In the genomic region with DNA sequence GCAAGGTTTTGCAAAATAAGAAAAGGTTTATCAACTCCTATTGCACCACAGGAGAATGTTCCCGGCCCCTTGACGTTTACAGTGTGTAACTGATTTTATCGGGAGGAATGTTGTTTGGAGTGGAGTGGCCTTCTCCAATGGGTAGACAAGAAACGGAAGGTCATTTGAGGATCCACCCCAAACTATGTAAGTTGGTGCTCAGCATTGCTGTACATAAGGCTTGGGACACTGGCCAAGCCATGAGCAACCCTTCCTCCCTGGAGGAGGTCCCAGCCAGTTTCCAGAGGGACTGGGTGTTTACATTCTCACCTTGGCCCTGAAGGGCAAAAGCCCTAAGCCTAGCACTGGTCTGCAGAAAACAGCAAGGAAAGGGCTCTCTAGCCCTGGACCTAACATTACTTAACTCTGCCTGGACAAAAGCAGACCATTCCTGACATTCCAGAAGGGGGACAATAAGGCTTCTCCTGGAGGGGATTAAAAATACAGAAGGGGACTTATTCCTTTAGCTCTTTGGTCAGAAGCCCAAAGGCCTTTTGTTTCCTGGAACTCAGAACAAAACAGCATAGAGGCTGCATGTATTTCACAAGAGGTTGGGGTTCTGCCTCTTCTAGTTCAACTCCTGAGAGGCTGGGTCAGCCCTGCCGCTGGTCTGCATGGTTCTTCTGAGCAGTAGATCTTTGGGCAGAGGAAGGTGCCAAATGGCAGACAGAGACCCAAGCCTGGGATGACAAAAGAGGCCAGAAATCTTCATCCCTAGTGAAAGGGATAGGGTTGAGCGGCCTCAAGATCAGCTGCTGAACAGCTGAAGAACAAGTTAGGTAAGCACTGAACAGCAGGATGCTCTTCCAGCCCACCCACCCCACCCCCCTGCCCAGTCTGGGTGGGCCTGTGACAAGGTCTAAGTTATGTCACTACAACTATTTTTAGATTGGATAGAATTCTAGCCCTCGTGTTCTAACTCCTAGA, we compare ENCODE assay signal across 10 mouse cellular contexts. TPM values are rescaled to one million over a fixed set of nuclear protein-coding genes. Genes with fewer than 3 reads are reported as not detected.
DNase-seq lines count a peak whose midpoint lies in the region; ATAC-seq lines count a peak whose summit lies in the region.
"Had no signal": no experiment of that assay in that cellular context is flagged by ENCODE, and none has a peak within 500 bp of the region (broad histone marks: within the 10 kb centered on the region; RNA-seq: fewer than 3 reads in every experiment).

No protein-coding gene starts in this region.

- H3K4me2 ChIP-seq in midbrain, embryonic 12.5 days (replicated peaks) = no peak overlapping the region
- no peak overlapping the region for H3K4me2 ChIP-seq in midbrain, embryonic 14.5 days (ENCODE audit: low read length)
- H3K4me2 ChIP-seq in kidney, embryonic 15.5 days = no peak overlapping the region
- H3K4me2 ChIP-seq in stomach, embryonic 16.5 days (ENCODE audit: low read depth, low read length) = no peak overlapping the region
- H3K4me2 ChIP-seq: embryonic facial prominence, embryonic 13.5 days had no signal

- peak; percentile 33 to 69 for DNase-seq in adrenal gland, adult (ENCODE audit: inconsistent age in 2 of 2, low spot score in 1 of 2)
- no peak for DNase-seq in adrenal gland, adult 18-20 months (ENCODE audit: low spot score in 2 of 2)
- no peak for DNase-seq in midbrain, embryonic 14.5 days
- DNase-seq in thymus, postnatal 0 days (ENCODE audit: low spot score) = no peak
- DNase-seq in cerebellum, adult 8-10 months = no peak
- DNase-seq: right cerebral cortex, adult 18-20 months had no signal

- H3K9ac ChIP-seq in midbrain, embryonic 12.5 days (replicated peaks) = no peak overlapping the region
- no peak overlapping the region for H3K9ac ChIP-seq in midbrain, embryonic 14.5 days (replicated peaks; ENCODE audit: low read length)
- no peak overlapping the region for H3K9ac ChIP-seq in kidney, embryonic 15.5 days
- no peak overlapping the region for H3K9ac ChIP-seq in stomach, embryonic 16.5 days (ENCODE audit: low read length)
- H3K9ac ChIP-seq: embryonic facial prominence, embryonic 13.5 days had no signal

- WGBS in midbrain, embryonic 12.5 days = 73% methylated on average over 7 of the region's 7 CpGs
- 79% methylated on average over 7 of the region's 7 CpGs for WGBS in midbrain, embryonic 14.5 days
- WGBS in kidney, embryonic 15.5 days = 68% methylated on average over 7 of the region's 7 CpGs
- WGBS in stomach, embryonic 16.5 days = 54% methylated on average over 7 of the region's 7 CpGs

- no peak overlapping the region for H3K4me3 ChIP-seq in midbrain, embryonic 12.5 days
- H3K4me3 ChIP-seq in midbrain, embryonic 14.5 days (replicated peaks; ENCODE audit: low read depth, low read length) = no peak overlapping the region
- no peak overlapping the region for H3K4me3 ChIP-seq in kidney, embryonic 15.5 days (replicated peaks)
- no peak overlapping the region for H3K4me3 ChIP-seq in stomach, embryonic 16.5 days (replicated peaks; ENCODE audit: low read length)
- H3K4me3 ChIP-seq: embryonic facial prominence, embryonic 13.5 days had no signal

- 0 out of 2 replicates have a peak overlapping the region, but pooled peaks have one; percentile 2 for H3K27ac ChIP-seq in midbrain, embryonic 12.5 days (replicated peaks)
- H3K27ac ChIP-seq in midbrain, embryonic 14.5 days (replicated peaks; ENCODE audit: low read depth, low read length) = no peak overlapping the region
- peak overlapping the region; percentile 51; the same call in 1 of the 2 replicates for H3K27ac ChIP-seq in kidney, embryonic 15.5 days
- H3K27ac ChIP-seq in stomach, embryonic 16.5 days (ENCODE audit: low read length) = peak overlapping the region; percentile 52
- H3K27ac ChIP-seq: embryonic facial prominence, embryonic 13.5 days had no signal

- ATAC-seq in midbrain, embryonic 12.5 days (ENCODE audit: low FRiP score, low read depth) = no peak
- no peak for ATAC-seq in midbrain, embryonic 14.5 days (ENCODE audit: low FRiP score, low TSS enrichment)
- no peak for ATAC-seq in kidney, embryonic 15.5 days (replicated peaks; ENCODE audit: low FRiP score)
- 0 out of 2 replicates have a peak, but pooled peaks have one; percentile 17 for ATAC-seq in stomach, embryonic 16.5 days (ENCODE audit: insufficient read depth, low FRiP score)

- H3K4me1 ChIP-seq in midbrain, embryonic 12.5 days = peaks cover 15% of the 10 kb centered on the region
- H3K4me1 ChIP-seq in midbrain, embryonic 14.5 days (ENCODE audit: control insufficient read depth, insufficient read depth, low read length) = peaks cover 5% of the 10 kb centered on the region; the same call in 1 of the 2 replicates
- H3K4me1 ChIP-seq in kidney, embryonic 15.5 days = peaks cover 18% of the 10 kb centered on the region
- peaks cover 7% of the 10 kb centered on the region for H3K4me1 ChIP-seq in stomach, embryonic 16.5 days (ENCODE audit: control insufficient read depth, insufficient read depth, low read length)

- no peaks in the 10 kb centered on the region for H3K36me3 ChIP-seq in midbrain, embryonic 12.5 days
- H3K36me3 ChIP-seq in midbrain, embryonic 14.5 days (ENCODE audit: control insufficient read depth, insufficient read depth, low read length) = no peaks in the 10 kb centered on the region
- H3K36me3 ChIP-seq in kidney, embryonic 15.5 days = no peaks in the 10 kb centered on the region
- H3K36me3 ChIP-seq in stomach, embryonic 16.5 days (ENCODE audit: control insufficient read depth, insufficient read depth, low read length) = no peaks in the 10 kb centered on the region
- H3K36me3 ChIP-seq: embryonic facial prominence, embryonic 13.5 days had no signal

- H3K9me3 ChIP-seq in midbrain, embryonic 12.5 days = no peaks in the 10 kb centered on the region
- no peaks in the 10 kb centered on the region for H3K9me3 ChIP-seq in midbrain, embryonic 14.5 days (ENCODE audit: control insufficient read depth, low read length)
- H3K9me3 ChIP-seq in kidney, embryonic 15.5 days (replicated peaks) = no peaks in the 10 kb centered on the region
- no peaks in the 10 kb centered on the region for H3K9me3 ChIP-seq in stomach, embryonic 16.5 days (replicated peaks; ENCODE audit: control insufficient read depth, low read length)
- H3K9me3 ChIP-seq: embryonic facial prominence, embryonic 13.5 days had no signal

- H3K27me3 ChIP-seq in midbrain, embryonic 12.5 days = no peaks in the 10 kb centered on the region
- no peaks in the 10 kb centered on the region for H3K27me3 ChIP-seq in midbrain, embryonic 14.5 days (ENCODE audit: control insufficient read depth, insufficient read depth, low read length)
- no peaks in the 10 kb centered on the region for H3K27me3 ChIP-seq in kidney, embryonic 15.5 days
- H3K27me3 ChIP-seq in stomach, embryonic 16.5 days (ENCODE audit: control insufficient read depth, insufficient read depth, low read length) = no peaks in the 10 kb centered on the region
- H3K27me3 ChIP-seq: embryonic facial prominence, embryonic 13.5 days had no signal

RNA-seq across cellular contexts. Expression of a gene that starts 7.5 kb away (rescaled TPM):
- total RNA-seq in adrenal gland, adult 18-20 months (2021) = 10 to 100 TPM; 41.2 to 56.9 TPM
- 34.1 and 39.9 TPM in 2 replicates for polyA plus RNA-seq in midbrain, embryonic 12.5 days (2016; fragmentation: Nextera tagmentation; extraction: Ambion mirVana)
- 8.9 and 15.9 TPM in 2 replicates for polyA plus RNA-seq in midbrain, embryonic 14.5 days (2014; fragmentation: Nextera tagmentation; extraction: Ambion mirVana)
- 18.4 and 19.9 TPM in 2 replicates for polyA plus RNA-seq in kidney, embryonic 15.5 days (2015; fragmentation: Nextera tagmentation; extraction: Ambion mirVana)
- 13.8 and 16.1 TPM in 2 replicates for polyA plus RNA-seq in stomach, embryonic 16.5 days (2015; fragmentation: Nextera tagmentation; extraction: Ambion mirVana)
- 15.3 and 17.1 TPM in 2 replicates for polyA plus RNA-seq in thymus, postnatal 0 days (2015; fragmentation: Nextera tagmentation; extraction: Ambion mirVana)

Comparison
In these comparisons a context has a peak if more than half of its experiments do, and no peak if none do; other contexts are left out.
1. DNase-seq: peak in adrenal gland, adult (2 of 2); none in adrenal gland, adult 18-20 months (0 of 2), midbrain, embryonic 14.5 days (single experiment), thymus, postnatal 0 days (single experiment) and cerebellum, adult 8-10 months (single experiment).